Mouse (Mus musculus): Measurements from ENCODE around the gene Bmp5. TPM values are rescaled to one million over a fixed set of nuclear protein-coding genes. Genes with fewer than 3 reads are reported as not detected.

Bmp5 gene
- polyA plus RNA-seq (2015; fragmentation: Nextera tagmentation; extraction: Ambion mirVana), result not detected in 2 replicates

DNA sequence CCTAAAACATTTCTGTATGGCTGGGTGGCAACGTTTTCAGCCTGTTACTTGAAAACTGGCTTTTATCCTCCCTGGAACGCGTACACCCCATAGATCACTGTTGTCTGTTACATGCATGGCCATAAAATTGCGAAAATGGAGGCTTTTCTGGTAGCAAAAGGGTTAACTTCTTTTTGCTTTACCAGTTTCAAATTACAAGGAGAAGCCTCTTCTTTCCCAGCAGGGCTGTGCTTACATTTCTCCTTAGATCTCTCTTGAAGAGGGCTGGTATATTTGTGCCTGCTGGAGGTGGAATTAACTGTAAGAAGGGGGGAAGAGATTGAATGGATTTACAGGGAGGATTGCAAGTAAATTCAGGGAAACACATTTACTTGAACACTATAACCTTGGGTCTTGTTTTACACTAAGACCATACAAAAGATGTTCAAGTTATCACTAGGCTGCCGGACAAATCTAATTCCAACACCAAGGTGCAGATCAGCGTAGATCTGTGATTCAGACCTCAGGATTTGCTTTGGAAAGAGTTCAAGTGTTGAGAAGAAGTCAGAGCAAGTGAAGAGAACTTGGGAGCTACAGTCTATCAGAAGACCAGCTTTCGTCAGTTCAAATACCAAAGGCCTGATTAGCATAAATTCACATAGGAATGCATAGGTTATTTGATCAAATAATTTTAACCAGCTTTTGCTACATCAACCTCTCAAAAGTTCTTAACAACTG is at the start of gene Bmp5:
TSS of gene Bmp5 (plus strand) at position 236 of the 717 bp plus-strand sequence.

Other genes with a start within 250 kb of the Bmp5 start
- 53.6 and 61.1 TPM in 2 replicates for gene Tmod3, start 215.7 kb upstream of the Bmp5 start, polyA plus RNA-seq (2015; fragmentation: Nextera tagmentation; extraction: Ambion mirVana)
- gene Tmod2, start 164.0 kb upstream of the Bmp5 start, polyA plus RNA-seq (2015; fragmentation: Nextera tagmentation; extraction: Ambion mirVana), result 1.0 and 1.5 TPM in 2 replicates
- 6.8 and 7.4 TPM in 2 replicates for gene Lysmd2, start 149.6 kb upstream of the Bmp5 start, polyA plus RNA-seq (2015; fragmentation: Nextera tagmentation; extraction: Ambion mirVana)
- 0.10 and 0.15 TPM in 2 replicates for gene Scg3, start 91.3 kb upstream of the Bmp5 start, polyA plus RNA-seq (2015; fragmentation: Nextera tagmentation; extraction: Ambion mirVana)
- gene Hmgcll1, start 239.5 kb downstream of the Bmp5 start, polyA plus RNA-seq (2015; fragmentation: Nextera tagmentation; extraction: Ambion mirVana), result 0.37 and 0.55 TPM in 2 replicates